Mouse (Mus musculus) layer of hippocampus, adult 9-10 months (tissue): ENCODE data around the gene Cenpt.

ENCODE experiments used
- DNase-seq: peaks from one replicate; pipeline ENCODE4 v3.0.0; 2022; ENCODE audit warnings: low spot score

Gene Cenpt

GRCm38 (mm10) chr8:105853178-105853577, at the start of gene Cenpt:
Gene Cenpt (minus strand): TSS chr8:105853278.
- no peak for DNase-seq

GRCm38 (mm10) chr8:105900941-105901616, 48.0 kb upstream of the Cenpt start:
- no peak for DNase-seq

- peak; percentile 57 for DNase-seq
These were observed 47.3 kb upstream of the Cenpt start, which contains the start of gene Pskh1 for GRCm38 (mm10) chr8:105900180-105900940. Gene Pskh1 (plus strand): TSS chr8:105900441.

- no peak for DNase-seq
These were observed 44.9 kb upstream of the Cenpt start for GRCm38 (mm10) chr8:105897801-105898480.

- peak; percentile 40 for DNase-seq
These were observed 40.3 kb upstream of the Cenpt start, which contains the start of gene Nrn1l for GRCm38 (mm10) chr8:105893339-105893738. Gene Nrn1l (plus strand): TSS chr8:105893567.

- no peak for DNase-seq
These were observed 39.4 kb upstream of the Cenpt start for GRCm38 (mm10) chr8:105892432-105892831.

GRCm38 (mm10) chr8:105890870-105891269, 37.8 kb upstream of the Cenpt start:
- peak; percentile 66 for DNase-seq

GRCm38 (mm10) chr8:105889756-105890465, 36.8 kb upstream of the Cenpt start:
- no peak for DNase-seq

- peak; percentile 76 for DNase-seq
These were observed 27.9 kb upstream of the Cenpt start, which contains the start of gene Edc4 for GRCm38 (mm10) chr8:105880754-105881520. Gene Edc4 (plus strand): TSS chr8:105880881.

GRCm38 (mm10) chr8:105874301-105874700, 21.2 kb upstream of the Cenpt start:
- no peak for DNase-seq

GRCm38 (mm10) chr8:105866364-105867029, 13.4 kb upstream of the Cenpt start:
- no peak for DNase-seq

- no peak for DNase-seq
These were observed 8.9 kb upstream of the Cenpt start for GRCm38 (mm10) chr8:105861951-105862350.

- DNase-seq: peak; percentile 89
These were observed 7.3 kb upstream of the Cenpt start, which contains the start of gene Nutf2 for GRCm38 (mm10) chr8:105860143-105860981. Gene Nutf2 (plus strand): TSS chr8:105860580.

GRCm38 (mm10) chr8:105859314-105859713, 6.2 kb upstream of the Cenpt start:
- DNase-seq: no peak

GRCm38 (mm10) chr8:105858495-105858894, 5.4 kb upstream of the Cenpt start:
- no peak for DNase-seq

- DNase-seq: no peak
These were observed 3.2 kb upstream of the Cenpt start for GRCm38 (mm10) chr8:105856168-105856835.

GRCm38 (mm10) chr8:105855248-105856167, 2.4 kb upstream of the Cenpt start:
- no peak for DNase-seq

GRCm38 (mm10) chr8:105854715-105855216, 1.7 kb upstream of the Cenpt start, which contains the start of gene Thap11:
Gene Thap11 (plus strand): TSS chr8:105855132.
- peak; percentile 89 for DNase-seq
